Mouse (Mus musculus) MEL (cell line): ENCODE data around the gene Atxn2l.

Source experiments
- CTCF ChIP-seq, 3 experiments: IDR thresholded peaks in 2 of 3; conservative IDR thresholded peaks in 1 of 3; 2 replicates each; pipeline ENCODE4 v1.5.1; 2011 to 2012; ENCODE audit warnings: low read length in 3 of 3, low read depth in 2 of 3, mild to moderate bottlenecking in 2 of 3, improper control_type of control experiment in 1 of 3, inconsistent platforms in 1 of 3, mixed read lengths in 1 of 3, moderate library complexity in 1 of 3; ENCODE audit not compliant: control insufficient read depth in 1 of 3, insufficient read depth in 1 of 3, poor library complexity in 1 of 3, severe bottlenecking in 1 of 3
- GATA1 ChIP-seq: IDR thresholded peaks from 2 replicates; pipeline ENCODE4 v1.6.1; 2011; ENCODE audit warnings: low read depth, low read length, improper control_type of control experiment
- POLR2A ChIP-seq, 2 experiments: IDR thresholded peaks; 2 replicates each; pipeline ENCODE4 v1.6.1; 2011 to 2012; ENCODE audit warnings: low read length in 2 of 2, mild to moderate bottlenecking in 2 of 2, control low read depth in 1 of 2, improper control_type of control experiment in 1 of 2, low read depth in 1 of 2, moderate library complexity in 1 of 2; ENCODE audit not compliant: control insufficient read depth in 1 of 2, insufficient read depth in 1 of 2, poor library complexity in 1 of 2
- SIN3A ChIP-seq: IDR thresholded peaks from 2 replicates; pipeline ENCODE4 v1.6.1; 2012; ENCODE audit warnings: low read length, improper control_type of control experiment, inconsistent platforms
- USF2 ChIP-seq, 2 experiments: IDR thresholded peaks; 2 replicates each; pipeline ENCODE4 v1.6.1; 2011 to 2012; ENCODE audit warnings: improper control_type of control experiment in 2 of 2, low read length in 2 of 2, borderline replicate concordance in 1 of 2, inconsistent platforms in 1 of 2, low read depth in 1 of 2, mild to moderate bottlenecking in 1 of 2; ENCODE audit not compliant: insufficient read depth in 1 of 2

DNA sequence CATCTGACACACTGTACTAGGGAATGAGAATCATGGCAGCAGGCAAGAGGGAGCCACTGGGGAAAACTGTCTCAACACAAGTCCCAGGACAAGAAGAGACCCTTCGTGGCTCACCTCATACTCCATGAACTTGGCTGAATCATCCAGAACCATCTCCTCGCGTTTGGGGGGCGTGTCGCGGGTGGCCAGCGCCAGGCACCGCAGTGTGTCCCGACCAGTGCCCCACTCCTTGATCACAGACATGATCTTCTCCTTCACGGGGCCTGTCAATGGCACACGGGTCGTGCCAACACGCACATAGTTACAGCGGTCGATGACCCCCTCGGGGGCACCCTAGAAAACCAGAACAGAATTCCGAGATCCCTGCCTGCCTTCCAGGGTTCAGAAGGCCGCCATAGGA, 53.2 kb downstream of the Atxn2l start:
- TF ChIP-seq POLR2A (IDR thresholded peaks at IDR 0.05; ENCODE audit: control insufficient read depth in 1 of 2, insufficient read depth in 1 of 2, low read depth in 1 of 2, low read length in 2 of 2, poor library complexity in 1 of 2), result no peak
- no peak for TF ChIP-seq SIN3A
- no peak for TF ChIP-seq CTCF (IDR thresholded peaks at IDR 0.05 in 2 of 3, conservative IDR thresholded peaks at IDR 0.05 in 1 of 3; ENCODE audit: control insufficient read depth in 1 of 3, insufficient read depth in 1 of 3, low read depth in 2 of 3, low read length in 3 of 3, poor library complexity in 1 of 3, severe bottlenecking in 1 of 3)
- no peak for TF ChIP-seq GATA1
- no peak for TF ChIP-seq USF2 (IDR thresholded peaks at IDR 0.05; ENCODE audit: borderline replicate concordance in 1 of 2, insufficient read depth in 1 of 2, low read depth in 1 of 2, low read length in 2 of 2)
